Mouse (Mus musculus) retina, embryonic 14.5 days (tissue): ENCODE results near the gene Ppp6r1.
"Not testable (repeated sequence)": the region's sequence is repeated elsewhere in the genome, so short reads cannot be mapped to it uniquely, and the experiment has no call there.

Source experiments
- DNase-seq: peaks from one replicate; pipeline ENCODE4 v3.0.0-alpha.2; 2015; ENCODE audit warnings: low spot score

Gene Ppp6r1

GRCm38 (mm10) chr7:4612956-4613355 lies 45.9 kb downstream of the Ppp6r1 start:
- no peak for DNase-seq

GRCm38 (mm10) chr7:4612386-4612785 lies 46.4 kb downstream of the Ppp6r1 start:
- no peak for DNase-seq

GRCm38 (mm10) chr7:4611921-4612341 lies 46.9 kb downstream of the Ppp6r1 start:
- DNase-seq: no peak

DNA sequence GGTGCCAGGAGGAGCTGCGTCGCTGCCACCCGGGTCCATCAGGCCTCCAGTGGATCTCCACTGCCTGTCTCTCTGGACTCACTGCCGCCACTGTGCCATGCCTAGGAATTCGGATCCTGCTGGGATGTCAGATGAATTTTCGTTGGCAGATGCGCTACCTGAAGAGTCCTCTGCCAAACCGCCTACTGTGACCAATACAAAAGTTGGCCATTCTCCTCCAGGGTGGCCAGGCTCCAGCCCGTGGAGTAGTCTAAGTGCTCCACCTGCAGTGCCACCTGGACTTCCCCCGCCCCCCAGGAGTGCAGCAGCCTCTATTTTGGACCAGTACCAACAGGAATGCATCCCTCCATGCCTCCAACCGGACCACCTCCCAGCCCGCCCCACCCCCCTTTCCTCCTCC lies 47.3 kb downstream of the Ppp6r1 start:
- no peak for DNase-seq

GRCm38 (mm10) chr7:4608002-4608401 lies 50.8 kb downstream of the Ppp6r1 start:
- DNase-seq: no peak

DNA sequence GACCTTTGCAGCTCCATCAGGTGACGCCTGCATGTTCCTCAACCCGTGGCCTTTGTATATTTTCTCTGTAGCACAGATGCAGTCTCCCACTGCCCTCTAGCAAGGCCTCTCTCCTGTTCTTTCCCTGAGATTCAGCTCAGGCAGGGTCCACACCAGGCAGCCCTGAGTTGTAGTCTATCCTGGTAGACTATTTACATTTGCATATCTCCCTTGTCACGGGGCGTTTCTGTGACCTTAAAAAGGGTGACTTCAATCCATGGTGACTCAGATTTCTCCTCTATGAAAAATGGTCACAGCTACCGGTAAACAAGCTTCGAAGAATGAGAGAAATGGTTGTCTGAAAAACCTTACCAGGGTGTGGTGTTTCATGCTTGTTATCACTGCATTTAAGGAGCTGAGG lies 54.9 kb downstream of the Ppp6r1 start, which contains the start of gene Ptprh:
Gene Ptprh, minus strand, starts transcription at position 169 of the 400 bp plus-strand sequence.
- no peak for DNase-seq

DNA sequence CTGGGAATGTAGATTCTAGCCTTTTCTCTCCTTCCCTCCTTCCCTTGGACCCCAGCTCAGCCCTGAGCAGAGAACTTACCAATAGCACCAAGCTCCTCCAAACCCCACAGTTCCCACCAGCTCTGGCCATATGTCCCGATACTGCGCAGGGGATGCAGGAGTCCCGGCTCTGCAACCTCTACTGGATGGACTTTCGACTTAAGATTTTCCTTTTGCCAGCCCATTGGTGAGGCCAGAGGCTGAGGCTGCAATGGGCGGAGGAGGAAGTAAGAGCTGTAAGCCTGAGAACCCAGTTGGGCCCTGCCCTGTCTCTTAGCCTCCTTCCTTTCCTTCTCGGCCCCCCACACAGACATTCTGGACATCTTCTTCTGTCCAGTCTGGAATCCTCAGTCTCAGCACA lies 55.9 kb downstream of the Ppp6r1 start:
- DNase-seq: no peak

DNA sequence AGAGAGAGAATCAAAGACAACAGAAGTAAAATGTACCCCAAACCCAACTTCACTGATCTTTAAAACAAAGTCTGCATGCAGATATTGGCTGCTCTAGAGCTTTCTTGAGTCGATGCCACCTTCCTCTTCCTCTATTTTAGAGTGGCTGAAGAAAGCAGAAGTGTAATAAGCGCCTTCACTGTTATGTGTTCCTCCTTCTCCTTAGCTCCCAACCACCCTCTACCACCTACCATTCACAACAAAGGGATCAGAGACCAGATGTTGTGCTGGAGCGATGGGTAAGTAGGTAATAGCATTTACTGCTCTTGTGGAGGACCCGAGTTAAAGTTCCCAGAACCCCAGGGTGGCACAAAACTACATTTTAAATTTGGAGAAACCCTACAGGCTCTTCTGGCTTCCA lies 61.8 kb downstream of the Ppp6r1 start:
- DNase-seq: not testable (repeated sequence)
